Comparison of ENCODE assay signal across 9 mouse cellular contexts in genomic region chr4:108405766-108406137, GRCm38 (mm10). TPM values are rescaled to one million over a fixed set of nuclear protein-coding genes. Genes with fewer than 3 reads are reported as not detected.
DNase-seq lines count a peak whose midpoint lies in the region; ATAC-seq and TF ChIP-seq lines count a peak whose summit lies in the region.
"Had no signal": no experiment of that assay in that cellular context is flagged by ENCODE, and none has a peak within 500 bp of the region (broad histone marks: within the 10 kb centered on the region; RNA-seq: fewer than 3 reads in every experiment).

No protein-coding gene starts in this region.

- 76% methylated on average over 3 of the region's 3 CpGs for WGBS in forebrain, embryonic 14.5 days
- 68% methylated on average over 3 of the region's 3 CpGs for WGBS in intestine, postnatal 0 days
- 51% methylated on average over 3 of the region's 3 CpGs for WGBS in lung, embryonic 15.5 days

- peaks cover 7% of the 10 kb centered on the region for H3K4me1 ChIP-seq in forebrain, embryonic 14.5 days (ENCODE audit: control insufficient read depth, insufficient read depth, low read length)
- 0 out of 2 replicates have a peak, but pooled peaks cover 2% of the 10 kb centered on the region for H3K4me1 ChIP-seq in intestine, postnatal 0 days (replicated peaks; ENCODE audit: control insufficient read depth, insufficient read depth, low read length)
- peaks cover 19% of the 10 kb centered on the region for H3K4me1 ChIP-seq in lung, embryonic 15.5 days

- no peaks in the 10 kb centered on the region for H3K36me3 ChIP-seq in forebrain, embryonic 14.5 days (ENCODE audit: control insufficient read depth, insufficient read depth, low read length)
- H3K36me3 ChIP-seq in intestine, postnatal 0 days (ENCODE audit: control insufficient read depth, insufficient read depth) = peaks cover 5% of the 10 kb centered on the region; the same call in 1 of the 2 replicates
- peaks cover 8% of the 10 kb centered on the region for H3K36me3 ChIP-seq in lung, embryonic 15.5 days

- H3K4me3 ChIP-seq in forebrain, embryonic 14.5 days (ENCODE audit: low read depth, low read length) = peak overlapping the region; percentile 43
- peak overlapping the region; percentile 37 for H3K4me3 ChIP-seq in intestine, postnatal 0 days (ENCODE audit: low read depth, low read length)
- peak overlapping the region; percentile 52 for H3K4me3 ChIP-seq in lung, embryonic 15.5 days

- H3K27ac ChIP-seq in forebrain, embryonic 14.5 days (ENCODE audit: low read depth, low read length) = no peak overlapping the region
- peak overlapping the region; percentile 29; the same call in 1 of the 2 replicates for H3K27ac ChIP-seq in intestine, postnatal 0 days (ENCODE audit: low read depth, low read length)
- peak overlapping the region; percentile 84 for H3K27ac ChIP-seq in lung, embryonic 15.5 days

- H3K4me2 ChIP-seq in forebrain, embryonic 14.5 days (ENCODE audit: low read length) = peak overlapping the region; percentile 90
- H3K4me2 ChIP-seq in intestine, postnatal 0 days (replicated peaks; ENCODE audit: low read depth) = peak overlapping the region; percentile 72; the same call in 1 of the 2 replicates
- peak overlapping the region; percentile 89 for H3K4me2 ChIP-seq in lung, embryonic 15.5 days

- H3K9me3 ChIP-seq in forebrain, embryonic 14.5 days (replicated peaks; ENCODE audit: control insufficient read depth, low read length) = no peaks in the 10 kb centered on the region
- H3K9me3 ChIP-seq in intestine, postnatal 0 days (ENCODE audit: control insufficient read depth) = no peaks in the 10 kb centered on the region
- no peaks in the 10 kb centered on the region for H3K9me3 ChIP-seq in lung, embryonic 15.5 days

- DNase-seq in gastrocnemius, postnatal 25 days = peak; percentile 36
- no peak for DNase-seq in gastrocnemius, adult 18-20 months (ENCODE audit: low spot score)
- DNase-seq in forebrain, embryonic 14.5 days (ENCODE audit: low spot score) = peak; percentile 11
- DNase-seq in urinary bladder, postnatal 10 days (ENCODE audit: low spot score) = no peak
- no peak for DNase-seq in adrenal gland, postnatal 10 days

- no peak for TF ChIP-seq CTCF in intestine, postnatal 0 days (IDR thresholded peaks at IDR 0.05; ENCODE audit: low read depth)

- no peaks in the 10 kb centered on the region for H3K27me3 ChIP-seq in forebrain, embryonic 14.5 days (replicated peaks; ENCODE audit: control insufficient read depth, insufficient read depth, low read length)
- H3K27me3 ChIP-seq in intestine, postnatal 0 days (replicated peaks; ENCODE audit: control insufficient read depth, insufficient read depth, low read length) = no peaks in the 10 kb centered on the region
- H3K27me3 ChIP-seq in lung, embryonic 15.5 days = no peaks in the 10 kb centered on the region

- H3K9ac ChIP-seq in forebrain, embryonic 14.5 days (ENCODE audit: low read length) = peak overlapping the region; percentile 80
- 0 out of 2 replicates have a peak overlapping the region, but pooled peaks have one; percentile 55 for H3K9ac ChIP-seq in intestine, postnatal 0 days (ENCODE audit: low read depth, low read length)
- H3K9ac ChIP-seq in lung, embryonic 15.5 days = peak overlapping the region; percentile 72

- ATAC-seq in forebrain, embryonic 14.5 days = no peak; the same call in 1 of the 2 replicates
- peak; percentile 57 for ATAC-seq in intestine, postnatal 0 days
- peak; percentile 90 for ATAC-seq in lung, embryonic 15.5 days (ENCODE audit: borderline replicate concordance, extremely low read depth, low FRiP score, low TSS enrichment)
- no peak for ATAC-seq in erythroblast, adult 5-6 weeks (replicated peaks; ENCODE audit: low FRiP score, poor library complexity, severe bottlenecking)

RNA-seq across cellular contexts. Expression of gene Gpx7, which starts 1.0 kb away (rescaled TPM):
- total RNA-seq in gastrocnemius, postnatal 25 days (2021) = 1 to 10 TPM; 7.0 to 7.9 TPM
- 1 to 10 TPM; 4.3 to 6.9 TPM for total RNA-seq in gastrocnemius, adult 18-20 months (2021)
- 26.9 and 28.9 TPM in 2 replicates for polyA plus RNA-seq in forebrain, embryonic 14.5 days (2014; fragmentation: Nextera tagmentation; extraction: Ambion mirVana)
- polyA plus RNA-seq in intestine, postnatal 0 days (2015; fragmentation: Nextera tagmentation; extraction: Ambion mirVana) = 21.7 and 22.9 TPM in 2 replicates
- 86.3 and 88.2 TPM in 2 replicates for polyA plus RNA-seq in lung, embryonic 15.5 days (2015; fragmentation: Nextera tagmentation; extraction: Ambion mirVana)
- 10 to 100 TPM; 18.2 to 20.5 TPM for total RNA-seq in adrenal gland, postnatal 10 days (2021)
- not detected in 2 replicates for total RNA-seq in erythroblast, adult 5-6 weeks (2015; ENCODE audit: low replicate concordance)
- not detected in 2 replicates for total RNA-seq in erythroblast, adult 5-6 weeks (2017; ENCODE audit: low replicate concordance)

RNA-seq across cellular contexts. Expression of gene Shisal2a, which starts 22.6 kb away (rescaled TPM):
- total RNA-seq in gastrocnemius, postnatal 25 days (2021) = not detected
- total RNA-seq in gastrocnemius, adult 18-20 months (2021) = not detected
- 2.7 and 3.6 TPM in 2 replicates for polyA plus RNA-seq in forebrain, embryonic 14.5 days (2014; fragmentation: Nextera tagmentation; extraction: Ambion mirVana)
- polyA plus RNA-seq in intestine, postnatal 0 days (2015; fragmentation: Nextera tagmentation; extraction: Ambion mirVana) = 0.50 and 0.55 TPM in 2 replicates
- polyA plus RNA-seq in lung, embryonic 15.5 days (2015; fragmentation: Nextera tagmentation; extraction: Ambion mirVana) = 0.36 and 0.88 TPM in 2 replicates
- 1 to 10 TPM; 2.7 to 5.9 TPM for total RNA-seq in adrenal gland, postnatal 10 days (2021)
- total RNA-seq in erythroblast, adult 5-6 weeks (2015; ENCODE audit: low replicate concordance) = not detected in 2 replicates
- not detected in 2 replicates for total RNA-seq in erythroblast, adult 5-6 weeks (2017; ENCODE audit: low replicate concordance)
- total RNA-seq: heart, postnatal 36 days had no signal

RNA-seq across cellular contexts. Expression of gene Tut4, which starts 53.5 kb away (rescaled TPM):
- 10 to 100 TPM; 10.8 to 14.8 TPM for total RNA-seq in gastrocnemius, postnatal 25 days (2021)
- total RNA-seq in gastrocnemius, adult 18-20 months (2021) = 10 to 100 TPM; 16.8 to 22.6 TPM
- polyA plus RNA-seq in forebrain, embryonic 14.5 days (2014; fragmentation: Nextera tagmentation; extraction: Ambion mirVana) = 40.7 and 46.4 TPM in 2 replicates
- 19.1 and 22.8 TPM in 2 replicates for polyA plus RNA-seq in intestine, postnatal 0 days (2015; fragmentation: Nextera tagmentation; extraction: Ambion mirVana)
- polyA plus RNA-seq in lung, embryonic 15.5 days (2015; fragmentation: Nextera tagmentation; extraction: Ambion mirVana) = 60.1 and 60.7 TPM in 2 replicates
- total RNA-seq in adrenal gland, postnatal 10 days (2021) = 10 to 100 TPM; 37.9 to 52.2 TPM
- total RNA-seq in erythroblast, adult 5-6 weeks (2015; ENCODE audit: low replicate concordance) = 11.1 and 13.1 TPM in 2 replicates
- 8.4 and 18.3 TPM in 2 replicates for total RNA-seq in erythroblast, adult 5-6 weeks (2017; ENCODE audit: low replicate concordance)

Comparison
In these comparisons a context has a peak if more than half of its experiments do, and no peak if none do; other contexts are left out.
1. DNase-seq: peak in gastrocnemius, postnatal 25 days (single experiment) and forebrain, embryonic 14.5 days (single experiment); none in gastrocnemius, adult 18-20 months (single experiment), urinary bladder, postnatal 10 days (single experiment) and adrenal gland, postnatal 10 days (single experiment).
2. ATAC-seq: peak in intestine, postnatal 0 days (single experiment) and lung, embryonic 15.5 days (single experiment); none in forebrain, embryonic 14.5 days (single experiment) and erythroblast, adult 5-6 weeks (single experiment).
3. RNA of gene Gpx7, which starts 1.0 kb away (total RNA-seq): 18.2 to 20.5 TPM in adrenal gland, postnatal 10 days, 7.0 to 7.9 TPM in gastrocnemius, postnatal 25 days and 4.3 to 6.9 TPM in gastrocnemius, adult 18-20 months; not detected in erythroblast, adult 5-6 weeks; every median in the first group is over 4 times any median in the second.
4. Peak in every context shown above with its lines, with median percentiles within 50 percentile points of each other: H3K4me2 ChIP-seq, H3K4me3 ChIP-seq and H3K9ac ChIP-seq.